Mouse (Mus musculus): ENCODE measurements around the gene Cwc25.

DNA sequence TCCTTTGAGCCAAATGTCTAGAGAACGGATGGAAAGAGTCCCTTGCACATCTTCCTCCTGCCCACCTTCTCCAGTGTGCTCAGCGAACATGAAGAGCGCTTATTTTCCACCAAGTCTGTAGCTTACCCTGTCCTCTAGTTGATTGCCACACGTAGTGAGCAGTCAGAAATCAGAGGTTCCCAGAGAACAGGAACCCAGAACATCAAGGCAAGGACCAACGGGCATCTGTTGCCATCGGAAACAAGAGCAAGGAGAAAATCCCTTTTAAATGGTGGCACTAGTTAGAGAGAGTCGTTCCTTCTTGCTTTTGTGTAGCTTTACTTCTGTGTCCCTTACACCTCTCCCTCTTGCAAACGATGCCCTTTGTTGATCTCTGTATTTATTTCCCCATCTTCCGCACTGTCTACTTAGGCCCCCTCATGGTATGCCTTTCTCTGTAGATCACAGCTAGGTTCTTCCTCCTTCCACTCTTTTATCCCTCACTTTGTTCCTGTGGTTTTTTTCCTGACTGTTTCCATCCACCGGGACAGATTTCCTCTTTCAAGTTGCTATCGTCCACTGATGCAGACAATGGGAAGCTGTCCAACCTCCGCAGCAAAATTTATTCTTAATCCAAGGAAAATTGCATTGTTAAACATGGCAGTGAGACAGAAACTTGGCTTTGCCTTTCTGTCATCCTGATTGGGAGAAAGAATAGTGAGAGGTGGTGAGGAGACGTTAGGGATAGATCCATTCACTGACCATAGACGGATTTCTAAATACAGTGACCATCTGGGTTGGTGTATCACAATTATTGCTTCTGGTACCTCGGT lies 64.6 kb downstream of the Cwc25 start:
- no peak for TF ChIP-seq CTCF (IDR thresholded peaks at IDR 0.05; ENCODE audit: control insufficient read depth, insufficient read depth, low read length)
- TF ChIP-seq POLR2A (IDR thresholded peaks at IDR 0.05; ENCODE audit: borderline replicate concordance, control insufficient read depth, low read depth, low read length) = no peak
